Mouse (Mus musculus) gastrocnemius, adult 2 months (tissue): ENCODE measurements at regions not wholly inside any gene's neighbourhood (a gene's known extent, or its start where the extent isn't known, plus 50 kb on each side); places are given as distances from the start of the nearest gene placed in this dataset.

Source experiments
- DNase-seq: peaks from one replicate; pipeline ENCODE4 v3.0.0; 2022
- H3K27ac ChIP-seq: fragments of 200-600 bp; 2 replicates; pipeline ENCODE4 v1.8.1; 2022; ENCODE audit warnings: mild to moderate bottlenecking
- H3K4me3 ChIP-seq: fragments of 200-600 bp; 2 replicates; pipeline ENCODE4 v1.8.1; 2022; ENCODE audit warnings: mild to moderate bottlenecking, moderate library complexity
- CTCF ChIP-seq: fragments of 200-600 bp; IDR thresholded peaks from 2 replicates; pipeline ENCODE4 v1.8.1; 2022; ENCODE audit warnings: antibody characterized with exemption, mild to moderate bottlenecking, moderate library complexity
- intact Hi-C: fragments of 180-260 bp; cut with DNase I; formaldehyde crosslinking; loops from one replicate; pipeline ENCODE4 v1.15.1; 2025

DNA sequence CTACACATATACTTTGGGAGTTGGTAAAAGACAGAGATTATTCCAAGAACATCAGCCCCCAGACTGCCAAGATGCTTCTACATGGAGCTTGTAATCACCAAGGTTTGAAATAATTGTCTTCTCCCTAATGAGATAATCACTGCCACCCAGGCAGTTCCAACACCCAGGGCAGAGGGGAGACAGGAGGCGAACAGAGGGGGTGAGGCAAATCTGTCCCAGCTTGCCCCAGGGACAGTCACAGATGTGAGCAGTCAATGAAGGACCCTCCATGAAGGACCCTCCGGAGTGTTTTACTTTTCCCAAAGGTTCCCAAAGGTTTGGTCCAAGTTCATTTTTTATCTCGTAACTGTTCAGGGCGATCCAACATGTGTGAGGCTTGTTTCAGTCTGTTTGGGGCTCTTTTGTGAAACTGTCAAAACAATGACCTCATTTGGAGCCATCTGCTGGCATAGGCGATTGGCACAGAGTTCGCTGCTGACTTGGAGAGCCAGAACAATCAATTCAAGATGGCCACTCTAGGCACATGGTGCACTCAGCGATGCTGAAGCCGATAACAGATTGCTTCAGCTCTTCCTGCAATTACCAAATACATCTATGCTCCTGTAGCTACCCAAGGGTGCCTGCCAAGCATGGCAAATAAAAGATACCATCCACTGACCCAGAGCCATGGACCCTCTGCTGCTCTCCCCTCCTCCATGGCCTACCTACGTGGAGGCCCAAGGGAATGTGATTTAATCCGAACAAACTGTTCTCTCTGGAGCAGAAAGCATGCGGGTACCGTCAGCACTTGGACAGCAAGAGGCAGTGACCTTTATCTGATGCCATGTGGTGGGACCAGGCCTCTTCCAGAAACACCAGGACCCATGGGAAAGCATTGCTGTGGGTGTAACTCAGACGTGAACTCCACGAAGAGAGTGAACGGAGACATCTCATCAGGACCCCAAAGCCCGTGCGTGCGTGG lies 326.9 kb downstream of the Wdr11 start:
- intact Hi-C loops, result no loop called here
- Histone ChIP-seq H3K4me3 (no peak overlapping the region), H3K27ac (no peak overlapping the region)
- peak; percentile 36 for DNase-seq
- TF ChIP-seq CTCF, result no peak

- DNase-seq, result no peak
- Histone ChIP-seq H3K27ac (no peak overlapping the region), H3K4me3 (no peak overlapping the region)
- intact Hi-C loops, result no loop called here
- no peak for TF ChIP-seq CTCF
Measured at GRCm38 (mm10) chr7:129922291-129922690, 330.6 kb downstream of the Wdr11 start.

DNA sequence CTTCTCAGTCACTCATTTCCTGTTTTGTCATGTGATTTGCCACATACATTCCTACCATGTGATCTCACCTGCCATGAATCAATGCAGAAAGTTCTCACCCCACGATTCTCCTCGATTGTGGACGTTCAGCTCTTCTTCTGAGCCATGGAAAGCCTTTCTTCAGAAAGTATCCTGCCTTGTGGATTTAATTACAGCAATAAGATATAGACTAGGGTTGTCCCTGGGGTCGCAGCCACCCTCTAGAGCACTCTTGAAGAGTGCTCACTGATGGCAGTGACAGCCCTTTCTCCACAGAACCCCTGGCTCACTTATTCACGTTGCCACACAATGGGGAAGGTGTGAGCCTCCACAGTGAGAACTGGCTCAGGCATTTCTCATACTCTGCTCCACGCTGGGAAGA lies 345.1 kb downstream of the Wdr11 start:
- Histone ChIP-seq H3K27ac (no peak overlapping the region), H3K4me3 (no peak overlapping the region)
- intact Hi-C loops, result no loop called here

DNA sequence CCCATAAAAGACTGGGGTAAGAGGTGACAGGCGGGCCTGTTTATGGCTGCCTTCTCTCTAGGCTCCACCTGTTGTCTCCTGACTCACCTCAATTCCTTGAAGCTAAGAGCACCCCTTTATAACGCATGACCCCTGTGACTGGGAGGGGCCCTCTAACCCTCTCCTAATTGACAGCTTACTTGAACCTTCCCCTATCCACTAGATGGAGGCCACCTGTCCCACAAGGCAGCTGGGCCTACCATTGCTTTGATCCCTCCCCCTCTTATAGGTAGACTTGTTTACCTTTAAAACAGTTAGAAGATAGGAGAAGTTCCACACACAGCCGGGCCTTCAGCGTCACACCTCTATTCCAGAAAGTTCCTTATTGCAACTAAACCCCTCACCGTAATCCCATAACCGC lies 346.1 kb downstream of the Wdr11 start:
- H3K27ac ChIP-seq, result no peak overlapping the region
- intact Hi-C loops, result no loop called here
- TF ChIP-seq CTCF, result no peak
- H3K4me3 ChIP-seq, result no peak overlapping the region
- no peak for DNase-seq

More for the DNA sequence above, 345.1 kb downstream of the Wdr11 start:
- no peak for TF ChIP-seq CTCF
- no peak for DNase-seq

DNA sequence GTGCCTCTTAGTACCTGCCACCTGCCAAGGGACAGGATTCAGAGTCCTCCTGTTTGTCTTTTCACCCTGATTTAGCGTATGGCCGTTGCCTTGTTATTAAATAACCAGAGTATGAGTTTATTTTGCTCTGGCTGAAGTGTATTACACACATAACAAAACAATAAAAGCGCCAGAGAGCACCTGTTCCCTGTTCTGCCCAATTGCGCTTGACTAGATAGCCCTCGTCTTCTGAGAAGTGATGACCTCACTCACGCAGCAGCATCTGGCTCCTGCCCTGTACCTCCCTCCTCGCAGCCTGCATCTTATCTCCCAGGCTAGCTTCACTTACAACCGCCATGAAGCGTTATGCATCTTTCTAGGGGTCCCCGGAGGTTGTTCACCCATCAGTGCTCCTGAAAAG lies 346.5 kb downstream of the Wdr11 start:
- TF ChIP-seq CTCF, result no peak
- no peak overlapping the region for H3K4me3 ChIP-seq
- no peak overlapping the region for H3K27ac ChIP-seq
- intact Hi-C loops, result no loop called here
- DNase-seq, result no peak

DNA sequence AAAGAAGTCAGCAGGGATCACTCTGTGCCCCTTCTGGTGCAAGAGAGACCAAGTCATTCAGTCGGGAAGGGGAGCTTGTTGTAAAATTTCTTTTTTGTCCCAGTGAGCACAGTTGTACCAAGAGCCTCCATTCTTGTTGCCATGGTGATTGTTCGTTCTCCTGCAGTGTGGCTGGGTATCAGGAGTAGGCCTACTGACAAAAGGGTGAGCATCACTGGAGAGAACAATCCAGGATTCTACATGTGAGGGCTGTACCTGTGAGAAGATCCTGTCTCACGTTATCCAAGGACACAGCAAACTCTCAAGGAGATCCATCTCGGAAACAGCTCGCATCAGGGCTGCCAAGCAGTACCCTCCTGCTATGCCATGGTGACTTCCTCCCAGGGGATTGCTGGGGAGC lies 347.6 kb downstream of the Wdr11 start:
- intact Hi-C loops, result no loop called here
- no peak for DNase-seq
- Histone ChIP-seq H3K27ac (no peak overlapping the region), H3K4me3 (no peak overlapping the region)
- no peak for TF ChIP-seq CTCF

- no peak for DNase-seq
- Histone ChIP-seq H3K4me3 (no peak overlapping the region), H3K27ac (no peak overlapping the region)
- intact Hi-C loops, result no loop called here
- TF ChIP-seq CTCF, result no peak
Measured at GRCm38 (mm10) chr7:129941311-129942029, 349.8 kb downstream of the Wdr11 start.

- intact Hi-C loops, result no loop called here
- no peak overlapping the region for H3K27ac ChIP-seq
- 0 out of 2 replicates have a peak, but pooled peaks have one; percentile 4 for TF ChIP-seq CTCF
- no peak for DNase-seq
- H3K4me3 ChIP-seq, result no peak overlapping the region
Measured at GRCm38 (mm10) chr7:129948613-129949110, 357.0 kb downstream of the Wdr11 start.

DNA sequence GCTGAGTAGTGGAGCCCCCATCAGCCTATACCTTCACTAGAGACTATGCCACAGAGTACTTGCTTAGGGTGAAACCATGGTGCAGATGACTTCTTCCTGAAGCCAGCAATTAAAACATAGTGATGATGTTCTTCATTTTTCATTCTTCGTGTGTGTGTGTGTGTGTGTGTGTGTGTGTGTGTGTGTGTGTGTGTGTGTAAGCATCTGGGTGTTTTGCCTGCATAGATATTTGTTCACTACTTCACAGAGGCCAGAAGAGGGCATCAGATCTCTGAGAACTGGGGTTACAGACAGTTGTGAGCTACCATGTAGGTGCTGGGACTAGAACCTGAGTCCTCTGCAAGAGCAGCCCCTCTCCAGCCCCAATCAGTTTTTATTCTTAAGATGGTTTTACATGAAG lies 358.8 kb downstream of the Wdr11 start:
- no peak overlapping the region for H3K4me3 ChIP-seq
- DNase-seq, result no peak
- H3K27ac ChIP-seq, result no peak overlapping the region
- TF ChIP-seq CTCF, result no peak
- intact Hi-C loops, result no loop called here

DNA sequence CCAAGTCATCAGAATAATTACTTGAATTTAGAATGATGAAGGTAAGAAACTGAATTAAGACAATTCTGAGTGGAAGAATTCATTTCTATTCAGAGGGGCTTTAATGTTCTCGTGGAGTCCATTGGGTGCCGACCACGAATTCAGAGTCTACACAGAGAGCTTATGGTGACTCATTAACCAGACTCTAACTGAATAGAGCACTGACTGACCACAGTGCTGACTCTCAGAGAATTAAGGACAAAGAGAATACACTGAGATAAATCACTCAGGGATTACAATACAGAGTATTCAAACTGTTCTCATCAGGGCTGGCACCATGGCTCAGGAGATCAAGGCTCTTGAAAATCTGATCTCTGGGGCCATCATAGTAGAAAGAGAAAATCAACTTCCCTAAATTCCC lies 366.7 kb downstream of the Wdr11 start:
- intact Hi-C loops, result no loop called here
- no peak overlapping the region for H3K4me3 ChIP-seq
- no peak for TF ChIP-seq CTCF

DNA sequence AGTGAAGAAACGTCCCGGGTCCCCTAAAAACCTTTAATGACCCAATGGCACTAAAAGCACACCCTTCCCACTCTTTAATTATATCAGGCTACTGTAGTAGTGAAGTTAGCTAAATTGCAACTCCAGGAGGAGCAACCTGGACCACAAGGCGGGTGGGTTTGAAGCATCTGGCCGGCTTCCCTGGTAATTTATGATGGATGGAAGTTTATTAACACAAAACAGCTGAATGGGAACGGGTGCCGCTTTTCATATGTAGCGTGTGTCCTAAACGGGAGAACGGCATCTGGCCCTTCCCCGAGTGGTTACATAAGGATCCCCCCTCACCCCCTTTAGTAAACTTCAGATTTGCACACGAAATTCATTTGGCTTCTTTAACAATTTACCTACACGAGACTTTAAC lies 370.9 kb downstream of the Wdr11 start:
- intact Hi-C loops, result no loop called here
- DNase-seq, result no peak
- TF ChIP-seq CTCF, result no peak

More for the DNA sequence above, 366.7 kb downstream of the Wdr11 start:
- H3K27ac ChIP-seq, result no peak overlapping the region
- no peak for DNase-seq

DNA sequence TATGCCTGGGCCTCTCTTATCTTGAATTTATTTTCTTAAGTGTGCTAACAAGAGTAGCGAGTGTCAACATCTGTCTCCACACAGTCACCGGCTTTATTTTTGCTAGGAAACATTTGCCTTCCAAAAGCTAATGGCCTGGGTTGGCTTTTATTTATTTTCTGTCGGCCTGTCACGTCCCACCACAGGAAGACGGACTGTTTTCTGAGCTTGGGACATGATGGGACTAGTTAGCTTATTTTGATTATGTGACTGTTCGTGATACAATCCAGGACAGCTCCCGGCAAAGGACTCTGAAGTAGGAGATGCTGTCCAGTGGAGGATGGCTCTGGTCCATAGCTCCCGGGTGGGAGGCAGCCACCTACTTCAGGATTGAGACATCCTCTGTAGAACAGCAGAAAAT lies 372.5 kb downstream of the Wdr11 start:
- intact Hi-C loops, result no loop called here
- H3K27ac ChIP-seq, result no peak overlapping the region
- DNase-seq, result no peak
- no peak overlapping the region for H3K4me3 ChIP-seq
- TF ChIP-seq CTCF, result no peak

More for the DNA sequence above, 370.9 kb downstream of the Wdr11 start:
- Histone ChIP-seq H3K4me3 (no peak overlapping the region), H3K27ac (no peak overlapping the region)
